Mouse (Mus musculus) cerebellum, adult 2 months (tissue): ENCODE measurements around the gene Ttc9b. TPM values are rescaled to one million over a fixed set of nuclear protein-coding genes. Genes with fewer than 3 reads are reported as not detected.

Experiments used
- DNase-seq, 2 experiments: peaks; one replicate each; pipeline ENCODE4 v3.0.0; 2021
- H3K27ac ChIP-seq: fragments of 200-500 bp; 2 replicates; pipeline ENCODE4 v1.5.1; 2012; ENCODE audit warnings: low read length, control low read depth, inconsistent platforms; ENCODE audit not compliant: insufficient read depth
- H3K27me3 ChIP-seq: fragments of 200-500 bp; 2 replicates; pipeline ENCODE4 v1.6.1; 2012; ENCODE audit warnings: inconsistent platforms, mild to moderate bottlenecking, low read length, moderate library complexity; ENCODE audit not compliant: control insufficient read depth, insufficient read depth
- H3K4me1 ChIP-seq: fragments of 200-500 bp; 2 replicates; pipeline ENCODE4 v1.6.1; 2011; ENCODE audit warnings: low read length; ENCODE audit not compliant: control insufficient read depth, insufficient read depth
- H3K4me3 ChIP-seq: fragments of 200-500 bp; replicated peaks from 2 replicates; pipeline ENCODE3; 2011; ENCODE audit warnings: mild to moderate bottlenecking, low read depth, low read length, control low read depth; ENCODE audit not compliant: insufficient read depth
- CTCF ChIP-seq: fragments of 200-500 bp; IDR thresholded peaks from 2 replicates; pipeline ENCODE4 v1.5.1; 2011; ENCODE audit warnings: low read depth, mild to moderate bottlenecking, control low read depth, low read length, moderate library complexity, borderline replicate concordance; ENCODE audit not compliant: insufficient read depth
- POLR2A ChIP-seq: fragments of 200-500 bp; IDR thresholded peaks from 2 replicates; pipeline ENCODE4 v1.6.1; 2011; ENCODE audit warnings: low read length, control low read depth, borderline replicate concordance; ENCODE audit not compliant: insufficient read depth
- WGBS: fragments of 180-500 bp; shearing (Covaris S2); methylation state at CpG from one replicate; pipeline ENCODE4 v1.1.7; 2018; 5-methylcytosine and 5-hydroxymethylcytosine counted together
- polyA plus RNA-seq: library from polyadenylated mRNA; depleted of rRNA; stranded (reverse); fragments of >200 nt; gene quantifications from 2 replicates; pipeline ENCODE4 v1.2.3, GENCODE M21; 2012

Gene Ttc9b
- polyA plus RNA-seq, 1 experiment: 62.2 TPM

GRCm38 (mm10) chr7:27683218-27683617, 29.5 kb downstream of the Ttc9b start:
- DNase-seq: no peak
- Histone ChIP-seq H3K4me1 (0 out of 2 replicates have a peak, but pooled peaks cover 4% of the 10 kb centered on the region), H3K27ac (no peak overlapping the region), H3K27me3 (no peaks in the 10 kb centered on the region), H3K4me3 (no peak overlapping the region)
- no peak for TF ChIP-seq CTCF
- no peak for TF ChIP-seq POLR2A
- WGBS: 65% methylated on average over 2 of the region's 2 CpGs

GRCm38 (mm10) chr7:27685220-27685619, 31.5 kb downstream of the Ttc9b start:
- no peak overlapping the region for H3K27ac ChIP-seq
- no peak for DNase-seq
- TF ChIP-seq POLR2A (no peak), CTCF (no peak)
- 33% methylated on average over 5 of the region's 5 CpGs for WGBS
- H3K4me1 ChIP-seq: peaks cover 4% of the 10 kb centered on the region; the same call in 1 of the 2 replicates
- H3K4me3 ChIP-seq: no peak overlapping the region
- no peaks in the 10 kb centered on the region for H3K27me3 ChIP-seq

- Histone ChIP-seq H3K4me1 (peaks cover 4% of the 10 kb centered on the region; the same call in 1 of the 2 replicates), H3K27ac (no peak overlapping the region), H3K27me3 (no peaks in the 10 kb centered on the region), H3K4me3 (no peak overlapping the region)
- under 1% methylated on average over 6 of the region's 6 CpGs for WGBS
- TF ChIP-seq POLR2A: no peak
- TF ChIP-seq CTCF: peak; percentile 33; the same call in 1 of the 2 replicates
- DNase-seq: peak in 1 of 2 experiments; percentile 50
Measured at GRCm38 (mm10) chr7:27685681-27686080, 32.0 kb downstream of the Ttc9b start.

GRCm38 (mm10) chr7:27687043-27687442, 33.3 kb downstream of the Ttc9b start:
- no peaks in the 10 kb centered on the region for H3K27me3 ChIP-seq
- no peak for TF ChIP-seq CTCF
- TF ChIP-seq POLR2A: no peak
- peaks cover 4% of the 10 kb centered on the region; the same call in 1 of the 2 replicates for H3K4me1 ChIP-seq
- 86% methylated on average over 1 of the region's 1 CpGs for WGBS
- no peak overlapping the region for H3K27ac ChIP-seq
- no peak overlapping the region for H3K4me3 ChIP-seq
- DNase-seq: no peak

GRCm38 (mm10) chr7:27687836-27688235, 34.1 kb downstream of the Ttc9b start:
- Histone ChIP-seq H3K4me1 (peaks cover 4% of the 10 kb centered on the region; the same call in 1 of the 2 replicates), H3K27ac (no peak overlapping the region), H3K4me3 (no peak overlapping the region), H3K27me3 (no peaks in the 10 kb centered on the region)
- TF ChIP-seq CTCF: no peak
- no peak for TF ChIP-seq POLR2A
- WGBS: 62% methylated on average over 3 of the region's 3 CpGs
- no peak for DNase-seq

GRCm38 (mm10) chr7:27688246-27688788, 34.6 kb downstream of the Ttc9b start:
- TF ChIP-seq POLR2A: no peak
- 23% methylated on average over 14 of the region's 14 CpGs for WGBS
- H3K27ac ChIP-seq: no peak overlapping the region

GRCm38 (mm10) chr7:27688815-27689612, 35.3 kb downstream of the Ttc9b start, which contains the start of gene Zfp607b:
Gene Zfp607b, plus strand, starts transcription at chr7:27689340.
- TF ChIP-seq POLR2A: no peak
- Histone ChIP-seq H3K27ac (peak within 1 kb of the TSS; percentile 66), H3K27me3 (no peaks in the 10 kb centered on the region), H3K4me3 (peak within 1 kb of the TSS; percentile 87), H3K4me1 (peaks cover 4% of the 10 kb centered on the region; the same call in 1 of the 2 replicates)
- WGBS: 1% methylated on average over 19 of the region's 19 CpGs
- peak; percentile 91 to 97 for DNase-seq

More at GRCm38 (mm10) chr7:27688246-27688788, 34.6 kb downstream of the Ttc9b start:
- no peak for DNase-seq
- Histone ChIP-seq H3K4me1 (peaks cover 4% of the 10 kb centered on the region; the same call in 1 of the 2 replicates), H3K27me3 (no peaks in the 10 kb centered on the region), H3K4me3 (peak overlapping the region; percentile 3)

GRCm38 (mm10) chr7:27691076-27691475, 37.4 kb downstream of the Ttc9b start:
- Histone ChIP-seq H3K4me3 (no peak overlapping the region), H3K4me1 (no peaks in the 10 kb centered on the region; the same call in 1 of the 2 replicates), H3K27ac (no peak overlapping the region), H3K27me3 (no peaks in the 10 kb centered on the region)
- 33% methylated on average over 5 of the region's 5 CpGs for WGBS
- no peak for TF ChIP-seq POLR2A
- peak; percentile 72 for TF ChIP-seq CTCF
- no peak for DNase-seq
